Comparison of ENCODE assay signal across 10 mouse cellular contexts in the genomic region with DNA sequence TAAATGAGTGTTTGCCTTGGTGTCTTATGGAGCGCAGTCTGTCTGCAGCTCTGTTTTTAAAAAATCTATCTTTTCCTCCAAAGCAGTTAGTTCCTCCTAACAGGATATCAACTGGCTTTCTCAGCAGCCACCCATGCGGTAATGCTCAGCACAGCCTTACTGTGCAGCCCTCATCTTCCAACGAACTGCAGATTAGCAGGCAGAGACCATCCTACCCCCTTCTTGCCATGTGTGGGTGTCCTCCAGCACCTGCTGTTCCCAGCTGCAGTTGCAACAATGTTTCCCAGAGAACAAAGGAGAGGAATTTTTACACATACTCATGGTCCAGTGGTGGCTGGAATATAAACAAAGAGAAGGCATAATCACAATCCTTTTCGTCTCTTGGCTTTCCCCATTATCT.
DNase-seq lines count a peak whose midpoint lies in the region; ATAC-seq and TF ChIP-seq lines count a peak whose summit lies in the region.
"Had no signal": no experiment of that assay in that cellular context is flagged by ENCODE, and none has a peak within 500 bp of the region (broad histone marks: within the 10 kb centered on the region; RNA-seq: fewer than 3 reads in every experiment).

No protein-coding gene starts in this region.

- no peak for TF ChIP-seq CTCF in gastrocnemius, adult 2 months (IDR thresholded peaks at IDR 0.05)
- no peak for TF ChIP-seq CTCF in brain, embryonic 14.5 days (IDR thresholded peaks at IDR 0.05; ENCODE audit: borderline replicate concordance, extremely low read depth, insufficient read depth, insufficient read length)

- no peak for ATAC-seq in intestine, embryonic 16.5 days

- H3K9me3 ChIP-seq in intestine, embryonic 16.5 days (ENCODE audit: control insufficient read depth, low read length): no peaks in the 10 kb centered on the region

- TF ChIP-seq POLR2A in brain, embryonic 14.5 days (IDR thresholded peaks at IDR 0.05; ENCODE audit: borderline replicate concordance, extremely low read depth, insufficient read depth, insufficient read length, poor library complexity, severe bottlenecking): no peak

- no peak overlapping the region for H3K4me2 ChIP-seq in intestine, embryonic 16.5 days (ENCODE audit: low read depth, low read length)

- WGBS in intestine, embryonic 16.5 days: 58% methylated on average over 4 of the region's 4 CpGs

- H3K36me3 ChIP-seq in intestine, embryonic 16.5 days (ENCODE audit: control insufficient read depth, insufficient read depth, low read length): no peaks in the 10 kb centered on the region

- intact Hi-C loops in gastrocnemius, adult 2 months (cut with DNase I): no loop called here
- intact Hi-C loops in left cerebral cortex, postnatal 10 days (cut with DNase I): loop anchor here (5.0 kb wide), 2 partner anchors 79 to 94 kb away; no protein-coding TSS in a partner anchor

- no peak for DNase-seq in gastrocnemius, adult 2 months
- no peak for DNase-seq in gastrocnemius, postnatal 4 days (ENCODE audit: low spot score in 2 of 2)
- peak; percentile 61 for DNase-seq in brain, embryonic 14.5 days (ENCODE audit: low read depth)
- peak; percentile 34 to 44 for DNase-seq in left cerebral cortex, postnatal 10 days (ENCODE audit: extremely low spot score in 1 of 2, low spot score in 2 of 2)
- peak; percentile 59 for DNase-seq in retina, embryonic 14.5 days (ENCODE audit: low spot score)
- no peak for DNase-seq in gastrocnemius, postnatal 10 days
- DNase-seq in kidney, postnatal 36 days: no peak
- DNase-seq: B cell, adult 2 months; kidney, adult 11 months had no signal

- no peak overlapping the region for H3K9ac ChIP-seq in intestine, embryonic 16.5 days (ENCODE audit: low read depth, low read length)

- H3K27ac ChIP-seq in gastrocnemius, adult 2 months: peak overlapping the region; percentile 100
- H3K27ac ChIP-seq in intestine, embryonic 16.5 days (ENCODE audit: low read length): no peak overlapping the region

- H3K27me3 ChIP-seq in intestine, embryonic 16.5 days (replicated peaks; ENCODE audit: control insufficient read depth, insufficient read depth, low read length): no peaks in the 10 kb centered on the region

- peak overlapping the region; percentile 34; the same call in 1 of the 2 replicates for H3K4me3 ChIP-seq in gastrocnemius, adult 2 months
- no peak overlapping the region for H3K4me3 ChIP-seq in intestine, embryonic 16.5 days (ENCODE audit: low read length)

- H3K4me1 ChIP-seq in intestine, embryonic 16.5 days (ENCODE audit: control insufficient read depth, insufficient read depth, low read length): peaks cover 18% of the 10 kb centered on the region; the same call in 1 of the 2 replicates

Comparison
In these comparisons a context has a peak if more than half of its experiments do, and no peak if none do; other contexts are left out.
1. DNase-seq: peak in brain, embryonic 14.5 days (single experiment), left cerebral cortex, postnatal 10 days (2 of 2) and retina, embryonic 14.5 days (single experiment); none in gastrocnemius, adult 2 months (single experiment), gastrocnemius, postnatal 4 days (0 of 2), gastrocnemius, postnatal 10 days (single experiment) and kidney, postnatal 36 days (0 of 2).